ENCODE assay signal across 8 mouse cellular contexts in the genomic region with DNA sequence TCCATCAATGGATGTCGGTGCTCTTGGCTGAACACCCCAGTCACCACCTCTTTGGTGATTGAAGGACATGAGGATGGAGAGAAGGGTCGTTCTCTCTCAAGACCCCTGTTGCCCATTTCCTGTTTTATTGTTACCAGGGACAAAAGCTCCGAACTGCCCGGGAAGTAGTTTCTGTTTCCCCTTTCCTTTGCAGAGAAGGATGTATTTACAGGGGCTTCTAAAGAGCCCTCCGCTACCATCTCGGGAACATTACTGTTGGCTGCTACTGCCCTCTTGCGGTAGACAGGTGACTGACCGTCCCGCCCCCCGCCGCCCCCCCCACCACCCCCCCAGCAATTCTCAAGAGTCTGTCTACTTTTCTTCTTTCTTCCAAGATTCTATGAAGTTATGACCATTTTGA. TPM values are rescaled to one million over a fixed set of nuclear protein-coding genes. Genes with fewer than 3 reads are reported as not detected.
DNase-seq lines count a peak whose midpoint lies in the region; ATAC-seq and TF ChIP-seq lines count a peak whose summit lies in the region.

No protein-coding gene starts in this region.

- no peak for TF ChIP-seq EP300 in ES-Bruce4 (IDR thresholded peaks at IDR 0.05; ENCODE audit: insufficient read depth, low read depth, low read length)

- no peak overlapping the region for H3K9ac ChIP-seq in ES-Bruce4 (ENCODE audit: low read depth, poor library complexity, severe bottlenecking)
- H3K9ac ChIP-seq in heart, embryonic 13.5 days, result peak overlapping the region; percentile 28
- 0 out of 2 replicates have a peak overlapping the region, but pooled peaks have one; percentile 23 for H3K9ac ChIP-seq in stomach, embryonic 16.5 days (ENCODE audit: low read length)

- peak; percentile 18 to 41 for DNase-seq in cerebellum, adult 2 months
- DNase-seq in cerebellum, adult 9-11 months, result no peak
- DNase-seq in embryo, embryonic 10 days (ENCODE audit: low spot score), result peak; percentile 76
- peak; percentile 49 for DNase-seq in kidney, postnatal 14 days
- peak; percentile 68 for DNase-seq in mesoderm, embryonic 11.5 days (ENCODE audit: low read depth, low spot score)

- peak overlapping the region; percentile 67 for H3K4me2 ChIP-seq in heart, embryonic 13.5 days
- peak overlapping the region; percentile 46 for H3K4me2 ChIP-seq in stomach, embryonic 16.5 days (ENCODE audit: low read depth, low read length)

- H3K4me3 ChIP-seq in cerebellum, adult 2 months (replicated peaks; ENCODE audit: insufficient read depth, low read depth, low read length), result peak overlapping the region; percentile 2
- no peak overlapping the region for H3K4me3 ChIP-seq in ES-Bruce4 (ENCODE audit: low read depth, low read length)
- H3K4me3 ChIP-seq in heart, embryonic 13.5 days, result peak overlapping the region; percentile 40
- peak overlapping the region; percentile 30 for H3K4me3 ChIP-seq in stomach, embryonic 16.5 days (replicated peaks; ENCODE audit: low read length)

- no peaks in the 10 kb centered on the region for H3K36me3 ChIP-seq in ES-Bruce4 (ENCODE audit: control insufficient read depth, insufficient read depth, low read length, poor library complexity, severe bottlenecking)
- no peaks in the 10 kb centered on the region for H3K36me3 ChIP-seq in heart, embryonic 13.5 days
- no peaks in the 10 kb centered on the region for H3K36me3 ChIP-seq in stomach, embryonic 16.5 days (ENCODE audit: control insufficient read depth, insufficient read depth, low read length)

- no peaks in the 10 kb centered on the region for H3K9me3 ChIP-seq in ES-Bruce4 (replicated peaks; ENCODE audit: control insufficient read depth, insufficient read depth, low read length, poor library complexity, severe bottlenecking)
- no peaks in the 10 kb centered on the region for H3K9me3 ChIP-seq in heart, embryonic 13.5 days
- H3K9me3 ChIP-seq in stomach, embryonic 16.5 days (replicated peaks; ENCODE audit: control insufficient read depth, low read length), result no peaks in the 10 kb centered on the region

- H3K27me3 ChIP-seq in cerebellum, adult 2 months (ENCODE audit: control insufficient read depth, insufficient read depth, low read length), result no peaks in the 10 kb centered on the region
- H3K27me3 ChIP-seq in ES-Bruce4 (ENCODE audit: control insufficient read depth, insufficient read depth, low read length, poor library complexity, severe bottlenecking), result no peaks in the 10 kb centered on the region
- H3K27me3 ChIP-seq in heart, embryonic 13.5 days (replicated peaks), result peaks cover under 1% of the 10 kb centered on the region
- H3K27me3 ChIP-seq in stomach, embryonic 16.5 days (ENCODE audit: control insufficient read depth, insufficient read depth, low read length), result no peaks in the 10 kb centered on the region

- no peak for TF ChIP-seq POLR2A in cerebellum, adult 2 months (IDR thresholded peaks at IDR 0.05; ENCODE audit: borderline replicate concordance, insufficient read depth, low read length)
- no peak for TF ChIP-seq POLR2A in ES-Bruce4 (IDR thresholded peaks at IDR 0.05; ENCODE audit: insufficient read depth, low read length)

- TF ChIP-seq CTCF in cerebellum, adult 2 months (IDR thresholded peaks at IDR 0.05; ENCODE audit: borderline replicate concordance, insufficient read depth, low read depth, low read length), result peak; percentile 43; the same call in 1 of the 2 replicates
- TF ChIP-seq CTCF in ES-Bruce4 (IDR thresholded peaks at IDR 0.05; ENCODE audit: low read depth, low read length), result peak; percentile 29

- no peak for ATAC-seq in heart, embryonic 13.5 days (ENCODE audit: extremely low read depth, insufficient number of reproducible peaks, low FRiP score, low TSS enrichment)
- no peak for ATAC-seq in stomach, embryonic 16.5 days (ENCODE audit: insufficient read depth, low FRiP score)

- 2% methylated on average over 11 of the region's 11 CpGs for WGBS in cerebellum, adult 2 months
- 2% methylated on average over 11 of the region's 11 CpGs for WGBS in heart, embryonic 13.5 days
- WGBS in stomach, embryonic 16.5 days, result 2% methylated on average over 11 of the region's 11 CpGs

- no peaks in the 10 kb centered on the region for H3K4me1 ChIP-seq in cerebellum, adult 2 months (ENCODE audit: control insufficient read depth, insufficient read depth, low read length)
- H3K4me1 ChIP-seq in ES-Bruce4 (ENCODE audit: control insufficient read depth, insufficient read depth, low read length), result no peaks in the 10 kb centered on the region
- H3K4me1 ChIP-seq in heart, embryonic 13.5 days, result peaks cover 15% of the 10 kb centered on the region
- H3K4me1 ChIP-seq in stomach, embryonic 16.5 days (ENCODE audit: control insufficient read depth, insufficient read depth, low read length), result 0 out of 2 replicates have a peak, but pooled peaks cover 2% of the 10 kb centered on the region

- H3K27ac ChIP-seq in cerebellum, adult 2 months (ENCODE audit: insufficient read depth, low read length), result no peak overlapping the region
- H3K27ac ChIP-seq in ES-Bruce4 (ENCODE audit: insufficient read depth, low read length), result no peak overlapping the region
- H3K27ac ChIP-seq in heart, embryonic 13.5 days (replicated peaks), result no peak overlapping the region
- H3K27ac ChIP-seq in stomach, embryonic 16.5 days (ENCODE audit: low read length), result no peak overlapping the region

RNA-seq across cellular contexts. Expression of a gene that starts 15.0 kb away (rescaled TPM):
- polyA plus RNA-seq in cerebellum, adult 2 months (2012; rRNA removed), result 11.1 and 11.8 TPM in 2 replicates
- 28.3 and 35.4 TPM in 2 replicates for polyA plus RNA-seq in ES-Bruce4 (2011; ENCODE audit: insufficient read depth, insufficient read length, low read depth, missing spikeins)
- polyA plus RNA-seq in heart, embryonic 13.5 days (2015; fragmentation: Nextera tagmentation; extraction: Ambion mirVana), result 44.7 and 49.4 TPM in 2 replicates
- 50.5 and 57.0 TPM in 2 replicates for polyA plus RNA-seq in stomach, embryonic 16.5 days (2015; fragmentation: Nextera tagmentation; extraction: Ambion mirVana)
